Mouse (Mus musculus): ENCODE data around the gene Arhgef28.
"Not testable (repeated sequence)": the region's sequence is repeated elsewhere in the genome, so short reads cannot be mapped to it uniquely, and the experiment has no call there.

Gene Arhgef28

DNA sequence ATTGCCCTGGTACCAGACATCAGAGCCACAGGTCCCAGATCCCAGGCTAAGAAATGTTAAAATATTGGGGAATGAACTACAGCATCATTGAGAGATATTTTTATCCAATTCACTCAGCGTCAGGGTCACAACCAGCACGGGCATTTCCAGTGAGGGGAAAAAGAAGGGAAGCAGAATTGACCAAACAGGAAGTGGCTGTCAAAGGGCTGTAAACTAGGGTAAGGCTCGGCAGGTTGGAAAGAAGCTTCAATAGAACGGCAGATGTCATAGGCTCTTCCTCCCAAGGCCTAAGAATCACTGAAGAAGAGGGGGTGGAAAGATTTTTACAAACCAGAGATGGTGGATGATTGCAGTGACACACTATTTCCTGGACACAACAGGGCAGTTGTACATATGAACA, 143.4 kb downstream of the Arhgef28 start:
- DNase-seq = no peak

DNA sequence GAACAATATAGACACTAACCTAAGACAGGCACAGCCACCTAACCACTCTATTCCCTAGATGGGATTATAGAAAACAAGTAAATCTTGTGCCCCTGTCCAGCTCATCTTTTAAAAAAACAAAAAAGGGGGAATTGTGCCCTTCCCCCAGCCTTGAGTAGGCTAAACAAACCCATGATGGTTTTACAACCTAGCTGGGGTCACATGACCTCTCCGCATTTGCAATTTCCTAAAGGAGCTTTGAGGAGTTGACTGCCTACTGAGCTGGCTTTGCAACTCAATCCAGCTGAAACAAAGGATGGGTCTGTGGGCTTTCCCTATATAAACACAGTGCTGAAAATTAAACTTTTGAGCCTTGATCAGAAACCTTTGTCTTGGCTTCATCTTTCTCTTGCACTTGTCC, 146.1 kb downstream of the Arhgef28 start:
- DNase-seq = not testable (repeated sequence)

DNA sequence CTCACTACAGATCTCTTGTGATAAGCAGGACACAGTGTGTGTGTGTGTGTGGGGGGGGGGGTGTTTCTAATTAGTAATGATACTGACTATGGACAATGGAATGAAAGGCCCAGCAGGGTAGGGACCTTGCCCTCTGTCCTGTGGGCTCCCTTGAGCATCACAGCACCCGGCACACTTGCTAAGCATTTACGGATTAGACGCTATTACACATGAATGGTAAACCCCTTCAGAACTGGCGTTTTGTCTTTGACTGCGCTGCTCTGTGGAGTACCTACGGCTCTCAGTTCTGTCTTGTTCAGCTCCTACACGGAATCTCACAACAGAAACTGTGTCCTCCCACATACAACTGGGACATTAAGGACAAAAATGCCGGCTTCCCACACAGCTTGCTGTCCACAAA, 151.0 kb downstream of the Arhgef28 start:
- no peak for DNase-seq

DNA sequence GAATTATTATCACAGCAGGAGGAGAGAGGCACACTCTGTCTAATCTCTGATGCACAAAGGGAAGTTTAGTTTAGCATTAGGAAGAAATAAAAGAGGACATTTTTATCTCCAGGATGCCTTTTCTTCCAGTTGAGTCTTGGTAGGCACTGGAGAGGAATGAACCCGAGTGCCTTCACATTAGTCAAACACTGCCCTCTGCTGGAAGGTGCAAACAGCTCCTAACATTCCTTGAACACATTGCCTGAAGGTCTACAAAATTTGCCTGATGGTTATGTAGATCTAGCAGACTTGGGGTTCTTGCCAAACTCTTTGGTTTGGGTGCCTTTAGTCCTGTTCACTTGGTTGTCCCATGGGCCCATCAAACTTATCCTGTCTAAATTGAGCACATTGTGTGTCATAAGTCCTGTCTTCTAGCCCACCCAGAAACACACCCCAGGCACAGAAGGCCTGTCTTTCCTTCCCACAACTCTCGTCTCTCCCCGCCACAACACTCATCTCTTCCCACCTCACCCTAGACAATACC, 165.6 kb downstream of the Arhgef28 start:
- peak; percentile 14 to 25 for DNase-seq

DNA sequence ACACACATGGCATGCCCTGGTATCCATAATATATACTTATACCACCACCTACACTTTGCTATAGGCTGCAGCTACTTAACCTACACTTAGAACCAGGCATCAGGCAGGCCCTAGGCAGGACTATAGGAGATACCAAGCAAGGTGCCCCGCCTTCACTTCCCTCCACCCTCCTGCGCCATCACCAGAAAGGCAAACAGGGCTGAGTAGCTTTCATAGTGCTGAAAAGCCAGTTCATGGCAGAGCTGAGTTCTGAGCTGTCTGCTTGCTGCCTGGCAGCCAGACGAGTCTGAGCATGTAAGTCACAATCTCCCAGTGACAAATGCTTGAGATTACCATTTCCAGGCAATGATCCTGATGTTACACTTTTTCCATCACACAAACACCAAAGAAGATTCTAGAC, 167.5 kb downstream of the Arhgef28 start:
- DNase-seq = no peak

DNA sequence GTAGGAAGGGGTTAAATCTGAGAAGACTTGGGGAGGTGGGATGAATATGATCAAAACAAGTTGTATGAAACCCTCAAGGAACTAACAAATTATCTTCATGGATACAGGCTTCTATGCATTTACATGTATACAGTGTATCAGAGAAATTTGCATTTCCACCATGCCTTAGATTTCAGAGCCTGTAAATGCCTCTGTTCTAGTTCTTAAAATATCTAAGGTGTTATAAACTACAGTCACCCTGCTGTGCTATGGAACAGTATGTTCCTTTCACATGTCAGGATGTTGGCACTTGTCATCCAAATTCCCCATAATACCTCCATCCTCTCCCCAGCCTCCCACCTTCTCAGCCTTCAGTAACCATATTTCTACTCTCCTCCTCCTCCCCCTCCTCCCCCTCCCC, 168.5 kb downstream of the Arhgef28 start:
- DNase-seq = no peak

DNA sequence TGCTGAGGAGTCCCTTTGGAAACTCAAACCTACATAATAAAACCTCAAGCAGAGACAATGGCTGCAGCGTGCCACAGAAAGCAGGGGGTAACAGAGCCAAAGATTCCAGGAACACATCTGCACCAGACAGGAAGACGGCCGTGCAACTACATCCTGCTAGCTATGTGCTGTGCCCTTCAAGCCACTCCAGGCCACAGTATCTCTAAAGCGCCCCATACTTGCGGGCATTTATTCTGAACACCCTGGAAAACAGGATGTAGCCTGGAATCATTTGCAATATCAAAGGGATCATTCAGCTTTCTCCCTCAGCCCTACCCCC, 174.6 kb downstream of the Arhgef28 start:
- no peak for DNase-seq

DNA sequence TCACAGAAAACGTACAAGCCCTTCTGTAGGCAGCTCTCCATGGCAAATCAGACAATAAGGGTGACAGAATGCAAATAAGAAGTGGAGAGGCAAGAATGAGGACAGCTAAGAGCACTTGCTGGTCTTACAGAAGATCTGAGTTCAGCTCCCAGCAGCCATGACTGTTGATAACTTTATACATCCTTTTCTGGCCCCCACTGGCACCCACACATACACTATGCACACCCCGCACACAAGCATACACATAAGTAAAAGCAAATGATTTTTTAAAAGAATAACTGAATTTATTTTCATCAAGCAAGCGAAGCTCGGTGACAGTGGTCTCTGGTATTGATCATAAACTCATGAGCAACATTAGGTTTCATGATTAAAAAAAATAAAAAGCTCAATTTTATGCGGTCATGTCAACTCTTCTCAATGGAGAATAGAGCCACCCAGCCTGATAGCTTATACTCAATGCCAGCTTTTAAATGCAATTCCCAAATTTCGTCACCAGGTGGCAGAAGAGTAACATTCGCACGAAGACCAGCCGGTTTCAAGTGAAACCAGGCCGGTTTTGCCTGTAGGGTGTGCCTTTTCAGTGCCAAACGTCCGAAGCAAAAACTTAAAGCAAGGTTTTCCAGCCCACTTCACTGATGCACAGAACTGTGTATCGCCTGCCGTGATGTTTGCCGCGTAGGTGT, 175.1 kb downstream of the Arhgef28 start:
- DNase-seq = peak; percentile 37 to 62

DNA sequence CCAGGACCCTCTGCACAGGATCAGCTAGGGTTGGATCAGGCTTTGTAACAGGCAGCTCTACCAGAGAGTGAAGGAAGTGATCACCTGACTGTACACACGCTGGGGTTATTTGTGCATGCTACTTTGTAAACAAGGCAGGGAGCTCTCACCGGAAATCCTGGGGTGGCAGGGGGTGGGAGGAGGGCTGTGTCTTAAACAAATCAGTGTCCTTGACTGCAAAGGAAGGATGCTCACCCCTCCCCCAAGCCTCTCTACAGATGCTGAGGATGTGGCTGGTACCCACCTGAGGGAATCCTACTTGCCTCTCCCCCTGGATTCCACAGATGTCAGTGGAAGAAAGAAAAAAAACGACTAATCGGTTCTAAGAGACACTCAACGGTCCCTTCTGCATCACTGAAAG, 176.2 kb downstream of the Arhgef28 start:
- no peak for DNase-seq

DNA sequence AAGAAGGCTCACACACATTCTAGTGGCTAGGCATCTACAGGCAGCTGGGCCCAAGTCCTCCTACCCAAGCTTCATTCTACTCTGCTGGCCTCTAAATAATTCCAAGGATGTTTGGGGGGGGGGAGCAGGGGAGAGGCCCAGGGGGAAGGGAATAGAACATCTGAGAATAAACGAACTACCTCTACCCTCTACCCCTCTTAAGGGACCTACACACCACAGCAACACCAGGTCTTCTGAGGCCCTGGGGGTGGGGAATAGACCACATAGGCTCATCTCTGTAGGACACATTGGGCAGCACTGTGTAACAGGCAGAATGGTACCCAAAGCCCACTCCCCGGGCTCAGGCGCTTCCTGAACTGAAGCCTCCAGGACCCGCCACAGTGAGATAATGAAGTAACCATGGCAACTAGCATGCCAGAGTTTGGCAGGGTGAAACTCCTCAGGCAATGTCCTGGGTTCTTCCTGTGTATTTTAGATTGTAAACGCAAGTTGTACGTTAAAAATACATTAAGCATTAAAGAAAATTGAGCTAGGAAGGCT, 177.5 kb downstream of the Arhgef28 start:
- no peak for DNase-seq

DNA sequence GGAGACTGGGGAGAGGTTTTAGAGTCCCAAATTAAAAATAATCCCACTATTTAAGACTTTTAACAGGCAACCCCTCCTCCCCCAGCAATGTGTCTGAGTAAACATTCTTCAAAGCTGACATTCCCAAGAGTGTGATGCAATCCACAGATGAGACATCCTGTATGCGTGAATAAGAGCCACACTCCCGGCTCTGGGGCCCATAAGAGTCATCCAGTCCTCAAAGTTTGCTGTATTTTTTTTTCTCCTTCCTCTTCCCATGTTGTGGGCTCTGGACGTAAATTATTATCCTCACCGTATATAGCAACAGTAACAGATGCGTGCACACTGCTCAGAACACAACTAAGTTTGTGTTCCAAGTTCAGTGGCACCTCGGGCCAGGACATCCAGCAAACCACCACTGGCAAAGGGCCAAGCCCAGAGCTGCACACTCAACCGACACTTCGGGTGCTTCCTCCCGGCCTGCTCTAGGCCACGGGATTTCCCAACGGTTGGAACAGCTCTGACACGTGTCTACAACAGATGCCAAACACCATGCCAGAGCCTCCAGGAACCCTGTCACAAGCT, 178.5 kb downstream of the Arhgef28 start:
- DNase-seq = no peak

DNA sequence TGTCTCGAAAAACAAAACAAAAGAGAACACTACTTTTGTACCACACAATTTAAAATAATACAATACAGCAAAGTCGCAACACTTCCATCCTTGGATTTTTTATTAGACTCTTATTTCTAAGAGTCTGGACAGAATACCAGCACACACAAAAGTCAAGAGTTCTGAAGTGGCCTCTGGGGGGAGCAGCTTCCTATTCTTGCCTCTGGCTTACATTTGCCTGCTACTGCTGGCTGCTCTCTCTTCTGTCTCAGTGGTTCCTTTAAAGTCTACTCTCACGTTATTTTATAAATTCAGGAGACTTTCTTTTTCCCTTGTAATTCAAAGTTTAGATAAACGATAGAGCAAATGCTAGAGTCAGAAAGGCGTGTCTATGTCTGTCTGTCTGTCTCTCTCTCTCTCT, 179.1 kb downstream of the Arhgef28 start:
- no peak for DNase-seq

DNA sequence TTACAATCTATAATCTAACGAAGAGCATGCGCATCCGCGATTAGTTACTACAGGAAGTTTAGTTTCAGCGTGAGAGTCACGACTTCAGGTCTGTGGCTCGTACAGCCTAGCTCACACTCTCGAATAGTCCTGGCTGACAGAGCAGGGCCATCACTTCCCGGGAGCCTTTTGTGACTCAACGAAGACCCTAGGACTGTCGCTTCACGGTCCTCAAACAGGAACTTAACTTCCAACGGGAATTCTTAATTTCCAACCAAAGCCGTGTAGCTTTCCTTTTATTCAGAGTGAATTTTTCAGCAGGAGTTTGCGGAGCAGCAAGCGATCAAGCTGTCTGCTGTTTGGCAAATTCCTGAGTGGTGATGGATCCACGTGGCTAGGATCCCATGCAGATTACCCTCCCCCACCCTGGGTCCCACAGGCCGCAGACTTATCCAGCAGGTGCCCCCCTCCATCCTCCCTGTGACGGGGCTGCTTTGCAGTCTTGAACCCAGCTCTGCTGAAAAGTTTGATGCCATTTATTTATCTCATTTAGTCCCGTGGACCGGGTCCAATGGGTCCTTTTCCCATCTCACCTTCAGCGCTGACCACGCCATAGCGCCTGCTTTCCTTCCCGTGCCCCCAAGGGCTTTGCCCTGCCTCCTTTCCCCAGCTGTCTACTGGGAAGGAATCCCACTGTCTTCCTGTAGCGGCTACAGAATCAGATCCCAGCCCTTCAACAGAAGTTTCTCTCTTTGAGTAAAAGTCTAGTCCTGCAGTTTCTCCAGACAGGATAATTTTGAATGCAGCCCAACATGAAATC, 180.3 kb downstream of the Arhgef28 start:
- DNase-seq = no peak

DNA sequence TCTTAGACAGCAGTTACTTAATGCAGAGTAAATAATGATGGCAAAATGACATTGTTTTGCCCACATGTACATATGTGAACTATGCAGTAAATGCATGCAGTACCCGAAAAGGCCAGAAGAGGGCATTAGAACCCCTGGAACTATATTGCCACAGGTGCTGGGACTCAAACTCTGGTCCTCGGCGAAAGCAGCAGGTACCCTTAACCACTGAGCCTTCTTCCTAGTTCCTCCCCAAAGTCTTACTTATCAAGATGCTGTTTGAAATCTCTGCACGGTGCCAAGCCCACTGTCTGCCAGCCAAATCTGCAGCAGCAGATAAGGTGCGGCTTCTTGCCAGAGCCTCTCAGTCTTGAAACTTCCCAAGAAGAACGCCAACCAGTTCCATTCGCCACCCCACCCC, 181.1 kb downstream of the Arhgef28 start:
- DNase-seq = peak in 1 of 2 experiments; percentile 7

DNA sequence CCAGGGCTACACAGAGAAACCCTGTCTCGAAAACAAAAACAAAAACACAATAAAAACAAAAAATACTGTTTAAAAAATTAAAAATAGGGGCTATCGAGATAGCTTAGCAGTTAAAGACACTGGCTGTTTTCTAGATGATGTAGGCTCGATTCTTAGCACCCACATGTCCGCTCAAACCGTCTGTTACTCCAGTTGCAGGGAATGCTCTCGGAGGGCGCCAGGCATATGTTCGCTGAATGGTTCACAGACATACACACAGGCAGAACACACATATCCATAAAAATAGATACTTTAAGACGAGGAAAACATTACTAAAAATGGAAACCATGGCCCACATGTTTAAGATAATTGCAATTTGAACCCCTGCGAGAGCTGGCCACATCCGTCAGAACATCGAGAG, 181.6 kb downstream of the Arhgef28 start:
- DNase-seq = no peak

DNA sequence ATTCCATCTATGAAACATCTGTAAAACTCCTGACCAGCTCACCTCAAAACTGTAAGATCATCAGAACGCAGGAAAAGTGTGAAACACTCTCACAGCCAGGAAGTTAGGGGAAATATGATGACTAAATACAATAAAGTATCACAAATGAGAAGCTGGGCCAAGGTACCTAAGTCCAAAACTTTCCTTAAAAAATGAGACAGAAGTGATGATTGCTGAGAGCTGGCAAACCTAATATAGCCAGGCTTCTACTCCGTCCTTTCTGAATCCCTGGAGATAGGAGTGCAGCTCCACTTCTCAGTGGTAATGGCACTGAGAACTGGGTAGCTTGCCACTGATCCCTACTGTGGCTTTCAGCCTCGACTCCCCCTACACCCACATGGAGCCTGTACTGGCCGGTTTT, 184.3 kb downstream of the Arhgef28 start:
- no peak for DNase-seq

DNA sequence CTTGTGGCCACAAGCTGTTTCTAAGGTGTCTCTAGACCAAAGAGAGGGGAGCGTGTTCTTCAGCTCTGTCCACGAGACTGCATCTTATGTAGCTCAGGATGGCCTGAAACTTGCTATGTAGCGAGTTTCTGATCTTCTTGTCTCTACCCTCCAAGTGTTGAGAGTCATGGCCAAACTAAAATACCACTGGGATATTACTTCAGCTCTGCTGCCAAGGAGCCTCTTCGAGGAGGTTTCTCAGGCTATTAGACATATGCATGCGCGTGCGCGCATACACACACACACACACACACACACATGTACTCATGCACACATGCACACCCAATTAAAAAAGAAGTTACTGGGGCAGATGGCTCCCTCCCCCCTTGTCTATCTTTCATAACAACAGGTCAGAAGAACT, 187.4 kb downstream of the Arhgef28 start:
- not testable (repeated sequence) for DNase-seq

DNA sequence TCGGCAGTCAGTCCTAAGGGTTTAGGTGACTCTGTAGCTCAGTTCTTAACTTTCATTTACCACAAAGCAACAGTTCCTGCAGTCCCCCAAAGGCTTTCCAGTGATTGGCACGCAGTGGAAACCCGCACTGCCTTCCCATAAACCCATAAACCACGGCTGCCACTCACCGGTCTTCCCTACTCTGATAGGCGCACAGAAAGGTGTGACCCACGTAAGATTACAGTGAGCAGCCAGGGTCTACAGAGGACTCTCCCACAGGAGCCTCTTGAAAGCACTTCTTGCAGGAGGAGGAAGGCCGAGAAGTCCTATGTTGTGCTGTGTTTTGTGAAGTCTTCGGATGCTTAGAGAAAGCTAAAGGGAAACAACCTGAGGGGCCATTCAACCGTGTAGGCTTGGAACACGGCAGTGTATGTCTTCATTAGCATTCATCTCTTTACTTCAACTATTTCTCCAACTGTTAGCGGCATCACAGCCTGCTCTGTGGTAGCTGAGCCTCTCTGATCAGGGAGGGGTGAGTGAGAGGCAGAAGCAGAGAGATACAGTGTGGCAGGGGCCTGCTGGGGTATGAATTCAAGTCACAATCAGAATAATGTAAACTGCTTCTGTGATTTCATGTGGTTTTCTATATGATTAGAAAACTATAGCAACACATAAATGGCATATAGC, 189.2 kb downstream of the Arhgef28 start:
- DNase-seq = no peak

DNA sequence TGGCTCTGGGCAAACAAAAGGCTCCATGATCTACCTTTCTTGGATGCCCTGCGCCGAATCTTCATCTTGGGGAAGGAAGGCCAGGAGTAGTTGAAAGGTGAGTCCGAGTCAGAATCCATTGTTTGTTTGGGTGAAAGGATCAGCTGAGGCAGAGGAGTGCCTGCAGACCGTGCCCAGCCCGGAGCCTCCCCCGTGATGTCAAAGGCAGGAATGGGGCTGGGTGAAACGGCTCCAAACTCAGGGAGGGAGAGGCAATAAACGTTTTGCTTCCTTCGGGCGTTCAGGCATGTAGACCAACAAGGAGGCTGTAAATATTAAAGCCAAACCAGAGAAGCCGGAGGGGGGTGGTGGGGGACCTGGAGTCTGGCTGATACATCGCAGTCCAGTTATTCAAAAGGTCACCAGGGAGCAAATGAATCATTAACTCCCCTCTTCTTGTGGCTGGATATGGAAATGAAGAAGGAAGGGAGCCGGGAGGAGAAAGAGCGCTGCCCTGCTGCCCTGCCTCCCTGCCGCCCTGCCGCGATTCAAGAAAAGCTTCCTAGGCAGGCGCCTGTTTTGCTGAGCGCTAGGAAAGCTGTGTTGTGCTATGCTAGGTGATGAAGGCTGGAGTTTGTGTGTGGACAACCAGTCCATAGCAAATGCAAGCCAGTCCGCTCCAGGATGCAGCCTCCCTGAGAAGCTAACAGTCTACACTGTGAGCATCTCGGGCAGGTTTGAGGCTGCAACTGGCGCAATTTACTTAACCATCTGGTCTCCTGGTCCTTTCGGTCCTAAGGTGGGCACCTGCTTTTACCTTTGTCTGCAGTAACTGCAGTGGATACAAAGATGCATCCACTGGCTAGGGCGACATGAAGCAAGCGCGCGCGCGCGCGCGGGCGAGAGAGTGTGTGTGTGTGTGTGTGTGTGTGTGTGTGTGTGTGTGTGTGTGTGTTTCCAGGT, 190.0 kb downstream of the Arhgef28 start:
- DNase-seq = no peak

DNA sequence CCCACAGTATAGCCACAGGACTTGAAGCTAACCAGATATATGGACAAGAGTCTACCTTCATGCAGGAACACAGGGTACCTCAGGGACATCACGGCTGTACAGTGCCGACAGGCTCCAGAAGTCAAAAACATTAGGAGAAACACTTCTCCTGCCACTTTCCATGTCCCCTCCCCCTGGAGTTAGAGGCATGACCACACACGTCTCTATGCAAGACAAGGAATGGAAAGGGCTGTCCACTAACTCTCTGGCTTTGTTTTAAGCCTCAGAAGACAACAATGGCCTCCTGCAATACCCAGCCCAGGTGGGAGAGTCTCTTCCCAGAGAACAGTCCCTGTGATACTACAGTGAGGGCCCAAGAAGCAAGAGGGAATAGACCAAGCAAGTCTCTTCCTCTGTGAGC, 191.3 kb downstream of the Arhgef28 start:
- DNase-seq = no peak

DNA sequence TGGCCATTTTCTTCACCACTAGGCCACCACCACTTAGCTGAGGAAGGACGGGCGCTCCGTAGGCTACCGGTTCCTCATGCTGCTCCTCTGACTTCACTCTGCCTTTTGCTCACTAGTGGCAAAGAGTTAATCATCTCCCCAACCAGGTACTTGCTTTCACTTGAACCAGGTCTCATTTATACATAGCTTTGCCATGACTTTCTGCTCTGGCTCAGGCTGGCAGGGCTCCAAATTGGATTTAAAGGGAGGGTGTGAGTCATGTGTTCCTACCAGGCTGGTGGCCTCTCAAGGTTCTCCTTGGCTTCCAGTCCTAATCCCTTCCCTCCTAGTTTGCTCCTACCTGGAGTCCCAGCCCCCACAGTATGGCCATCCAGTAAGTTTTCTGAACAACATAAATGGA, 192.5 kb downstream of the Arhgef28 start:
- DNase-seq = no peak

DNA sequence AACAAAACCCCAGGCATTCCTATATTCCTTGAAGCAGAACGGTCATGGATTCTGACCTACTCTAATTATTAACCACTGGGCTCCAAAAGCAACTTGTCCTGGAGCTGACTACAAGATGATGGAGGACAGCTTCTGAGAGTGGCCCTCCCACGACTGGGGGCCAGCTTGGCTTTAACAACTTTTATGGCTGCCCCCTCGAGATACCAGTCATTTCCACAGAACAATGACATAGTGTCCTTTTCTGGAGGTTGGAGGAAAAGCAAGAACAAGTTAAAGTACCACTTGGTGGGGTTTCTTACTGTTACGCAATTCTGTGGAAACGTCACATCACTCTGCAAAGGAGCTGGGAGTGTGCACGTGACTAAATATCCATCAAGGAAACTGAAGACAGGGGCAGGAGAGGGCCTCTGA, 194.3 kb downstream of the Arhgef28 start:
- DNase-seq = no peak
